Mouse (Mus musculus) hindbrain, embryonic 13.5 days (tissue): ENCODE data around the gene Slc13a5. TPM values are rescaled to one million over a fixed set of nuclear protein-coding genes. Genes with fewer than 3 reads are reported as not detected.

ENCODE experiments used
- ATAC-seq: fragments of 200-750 bp; cut with Nextera tagmentation; 2 replicates; pipeline ENCODE4 v1.8.0; 2017; ENCODE audit warnings: moderate TSS enrichment; ENCODE audit not compliant: low FRiP score
- H3K27ac ChIP-seq: fragments of 300-500 bp; sonication (generic); 2 replicates; pipeline ENCODE4 v1.5.1; 2015; ENCODE audit warnings: inconsistent platforms, mild to moderate bottlenecking, moderate library complexity
- H3K27me3 ChIP-seq: fragments of 300-500 bp; sonication (generic); 2 replicates; pipeline ENCODE4 v1.6.1; 2015; ENCODE audit warnings: mild to moderate bottlenecking, inconsistent platforms
- H3K36me3 ChIP-seq: fragments of 300-500 bp; sonication (generic); 2 replicates; pipeline ENCODE4 v1.6.1; 2015; ENCODE audit warnings: mild to moderate bottlenecking, inconsistent platforms
- H3K4me1 ChIP-seq: fragments of 300-500 bp; sonication (generic); replicated peaks from 2 replicates; pipeline ENCODE4 v1.6.1; 2015; ENCODE audit warnings: inconsistent platforms
- H3K4me2 ChIP-seq: fragments of 300-500 bp; sonication (generic); 2 replicates; pipeline ENCODE4 v1.6.1; 2015; ENCODE audit warnings: inconsistent platforms, mild to moderate bottlenecking, moderate library complexity
- H3K4me3 ChIP-seq: fragments of 300-500 bp; sonication (generic); 2 replicates; pipeline ENCODE4 v1.5.1; 2015; ENCODE audit warnings: mild to moderate bottlenecking, inconsistent platforms
- H3K9ac ChIP-seq: fragments of 300-500 bp; sonication (generic); 2 replicates; pipeline ENCODE4 v1.6.1; 2015; ENCODE audit warnings: mild to moderate bottlenecking, inconsistent platforms
- H3K9me3 ChIP-seq: fragments of 300-500 bp; sonication (generic); 2 replicates; pipeline ENCODE4 v1.6.1; 2016; ENCODE audit warnings: inconsistent platforms
- WGBS: fragments of 180-500 bp; shearing (Covaris S2); methylation state at CpG from one replicate; pipeline ENCODE4 v1.1.7; 2015; 5-methylcytosine and 5-hydroxymethylcytosine counted together
- polyA plus RNA-seq: library from polyadenylated mRNA; unstranded; fragments of >200 nt; fragmentation: Nextera tagmentation; extraction: Ambion mirVana; gene quantifications from 2 replicates; pipeline ENCODE4 v1.2.1, GENCODE M21; 2015

The Slc13a5 gene
- polyA plus RNA-seq, 1 experiment from 2014 or later, result 1.5 TPM

GRCm38 (mm10) chr11:72285971-72286480 is 19.0 kb upstream of the Slc13a5 start:
- no peak for ATAC-seq
- H3K27me3 ChIP-seq, result no peaks in the 10 kb centered on the region
- no peak overlapping the region for H3K4me3 ChIP-seq
- H3K27ac ChIP-seq, result no peak overlapping the region
- 77% methylated on average over 6 of the region's 6 CpGs for WGBS
- no peaks in the 10 kb centered on the region for H3K36me3 ChIP-seq
- no peaks in the 10 kb centered on the region for H3K9me3 ChIP-seq
- H3K9ac ChIP-seq, result no peak overlapping the region
- H3K4me2 ChIP-seq, result no peak overlapping the region
- no peaks in the 10 kb centered on the region for H3K4me1 ChIP-seq

- H3K4me3 ChIP-seq, result no peak overlapping the region
- no peak overlapping the region for H3K4me2 ChIP-seq
- no peak for ATAC-seq
- no peaks in the 10 kb centered on the region for H3K36me3 ChIP-seq
- no peaks in the 10 kb centered on the region for H3K9me3 ChIP-seq
- H3K27me3 ChIP-seq, result no peaks in the 10 kb centered on the region
- H3K9ac ChIP-seq, result no peak overlapping the region
- WGBS, result 83% methylated on average over 14 of the region's 14 CpGs
- no peak overlapping the region for H3K27ac ChIP-seq
- H3K4me1 ChIP-seq, result no peaks in the 10 kb centered on the region
Measured at GRCm38 (mm10) chr11:72284532-72285182, 17.6 kb upstream of the Slc13a5 start.

DNA sequence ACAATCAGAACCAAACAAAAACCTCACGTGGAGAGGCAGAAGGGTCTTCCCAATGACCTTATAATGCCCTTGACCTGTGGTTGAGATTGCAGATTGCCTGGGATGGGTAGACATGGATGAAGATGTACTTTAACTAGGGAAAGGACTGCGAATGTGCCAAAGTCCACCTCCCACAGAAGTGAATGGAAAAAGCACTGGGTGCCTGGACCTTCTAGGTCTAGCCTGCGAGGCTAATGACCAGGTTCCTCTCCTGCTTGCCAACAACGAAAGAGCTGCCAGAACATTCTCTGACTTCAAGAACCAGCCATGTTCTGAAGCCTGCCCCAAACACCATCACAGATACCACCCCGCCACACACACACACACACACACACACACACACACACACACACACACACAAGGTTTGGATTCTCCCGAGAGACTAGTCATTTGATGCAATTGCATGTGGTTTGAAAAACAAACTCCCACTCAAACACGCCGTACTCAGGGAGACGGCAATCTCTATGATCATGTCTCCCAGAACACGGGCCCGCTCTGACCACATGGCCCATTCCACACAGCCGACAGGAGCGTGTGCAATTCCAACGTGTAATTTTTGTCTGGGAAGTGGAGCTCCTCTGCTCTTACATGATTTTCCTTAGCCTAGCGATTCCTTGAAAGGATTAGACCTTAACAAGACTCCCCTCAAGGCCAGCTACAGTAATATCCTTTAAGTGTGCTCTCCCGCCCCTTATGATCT is 16.6 kb upstream of the Slc13a5 start:
- H3K9ac ChIP-seq, result no peak overlapping the region
- H3K4me3 ChIP-seq, result no peak overlapping the region
- H3K36me3 ChIP-seq, result no peaks in the 10 kb centered on the region
- H3K4me1 ChIP-seq, result no peaks in the 10 kb centered on the region
- no peak overlapping the region for H3K27ac ChIP-seq
- no peak for ATAC-seq
- no peaks in the 10 kb centered on the region for H3K9me3 ChIP-seq
- no peak overlapping the region for H3K4me2 ChIP-seq
- no peaks in the 10 kb centered on the region for H3K27me3 ChIP-seq
- WGBS, result 93% methylated on average over 16 of the region's 16 CpGs

- H3K27me3 ChIP-seq, result no peaks in the 10 kb centered on the region
- H3K27ac ChIP-seq, result no peak overlapping the region
- no peak overlapping the region for H3K9ac ChIP-seq
- WGBS, result 73% methylated on average over 5 of the region's 5 CpGs
- H3K4me2 ChIP-seq, result no peak overlapping the region
- ATAC-seq, result no peak
- no peak overlapping the region for H3K4me3 ChIP-seq
- no peaks in the 10 kb centered on the region for H3K36me3 ChIP-seq
- H3K9me3 ChIP-seq, result no peaks in the 10 kb centered on the region
- no peaks in the 10 kb centered on the region for H3K4me1 ChIP-seq
Measured at GRCm38 (mm10) chr11:72281852-72282400, 14.9 kb upstream of the Slc13a5 start.

DNA sequence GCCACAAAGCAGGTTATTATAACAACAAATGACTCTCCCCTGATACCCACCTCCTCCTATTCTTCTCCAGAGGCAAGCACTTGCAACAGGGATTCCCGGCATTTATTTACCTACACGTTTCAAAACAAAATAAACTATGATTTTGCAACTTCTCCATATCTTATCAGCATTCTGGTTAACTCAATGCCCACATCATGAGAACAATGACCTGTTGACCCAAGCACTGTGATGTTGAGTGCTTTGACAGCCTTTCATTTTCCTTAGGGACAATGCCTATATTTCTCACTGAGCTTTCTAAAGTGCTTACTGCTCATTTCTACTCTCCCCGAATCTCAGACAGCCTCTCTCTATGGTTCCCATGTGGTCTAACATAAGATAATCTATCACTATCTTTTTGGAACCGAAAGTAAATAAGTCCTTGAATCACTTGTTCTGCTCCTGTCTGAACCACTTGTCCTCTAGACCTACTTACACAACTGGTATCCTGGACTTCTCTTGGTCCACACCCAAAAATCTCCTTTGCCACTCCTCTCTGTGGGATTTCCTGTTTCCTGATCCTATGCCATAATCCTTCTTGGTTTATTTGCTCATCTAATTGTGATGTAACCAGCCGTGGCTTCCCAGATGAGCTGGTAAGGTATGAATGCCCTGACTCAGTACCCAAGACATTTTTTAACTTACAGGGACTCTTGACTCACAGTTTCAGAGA is 14.3 kb upstream of the Slc13a5 start:
- Histone ChIP-seq H3K9ac (no peak overlapping the region), H3K4me3 (no peak overlapping the region), H3K4me1 (no peaks in the 10 kb centered on the region), H3K27ac (no peak overlapping the region), H3K4me2 (no peak overlapping the region), H3K36me3 (no peaks in the 10 kb centered on the region), H3K9me3 (no peaks in the 10 kb centered on the region), H3K27me3 (no peaks in the 10 kb centered on the region)
- no peak for ATAC-seq
- 89% methylated on average over 5 of the region's 5 CpGs for WGBS

DNA sequence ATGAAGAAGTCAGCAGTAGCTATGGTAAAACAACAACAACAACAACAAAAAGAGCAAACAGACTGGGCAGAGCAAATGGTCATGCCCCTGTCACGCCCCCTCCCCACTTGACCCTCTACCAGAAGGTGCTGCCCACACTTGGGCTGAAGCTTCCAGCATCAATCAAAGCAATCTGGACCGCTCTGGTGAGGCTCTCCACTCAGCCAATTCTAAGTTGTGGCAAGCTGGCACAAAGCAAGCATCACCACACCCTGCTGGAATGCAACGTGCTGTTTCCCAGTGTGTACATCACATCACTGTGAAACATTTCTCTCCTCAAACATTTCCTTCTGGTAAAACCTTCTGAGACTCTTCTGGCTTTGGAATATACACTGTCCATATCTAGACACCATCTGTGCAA is 6.3 kb upstream of the Slc13a5 start:
- Histone ChIP-seq H3K4me1 (no peaks in the 10 kb centered on the region), H3K36me3 (no peaks in the 10 kb centered on the region), H3K9me3 (no peaks in the 10 kb centered on the region), H3K27ac (no peak overlapping the region), H3K27me3 (peaks cover 3% of the 10 kb centered on the region; the same call in 1 of the 2 replicates), H3K4me3 (no peak overlapping the region), H3K4me2 (no peak overlapping the region), H3K9ac (no peak overlapping the region)
- ATAC-seq, result no peak
- WGBS, result 75% methylated on average over 3 of the region's 3 CpGs

DNA sequence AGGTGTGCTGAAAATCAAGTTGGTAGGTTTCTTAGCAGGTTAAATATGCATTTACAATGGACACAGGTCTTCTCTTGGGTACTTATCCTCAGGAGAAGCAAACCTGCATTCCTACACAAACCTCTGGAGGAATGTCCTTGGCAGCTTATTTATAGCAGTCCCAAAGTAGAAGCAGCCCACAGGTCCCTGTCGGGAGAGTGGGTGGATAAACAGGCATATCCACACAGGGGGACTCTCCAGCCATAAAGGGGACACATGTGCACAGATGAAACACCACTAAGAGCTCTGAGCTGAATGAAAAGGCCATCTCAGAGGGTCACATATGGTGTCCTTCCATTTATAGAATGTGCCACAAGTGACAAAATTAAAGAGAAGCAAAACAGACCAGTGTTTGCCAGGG is 4.7 kb upstream of the Slc13a5 start:
- H3K9me3 ChIP-seq, result no peaks in the 10 kb centered on the region
- no peak overlapping the region for H3K27ac ChIP-seq
- no peaks in the 10 kb centered on the region for H3K36me3 ChIP-seq
- H3K4me2 ChIP-seq, result no peak overlapping the region
- ATAC-seq, result no peak
- H3K9ac ChIP-seq, result no peak overlapping the region
- peaks cover 6% of the 10 kb centered on the region for H3K4me1 ChIP-seq
- WGBS, result 79% methylated on average over 1 of the region's 1 CpGs
- no peak overlapping the region for H3K4me3 ChIP-seq
- H3K27me3 ChIP-seq, result peaks cover 19% of the 10 kb centered on the region

DNA sequence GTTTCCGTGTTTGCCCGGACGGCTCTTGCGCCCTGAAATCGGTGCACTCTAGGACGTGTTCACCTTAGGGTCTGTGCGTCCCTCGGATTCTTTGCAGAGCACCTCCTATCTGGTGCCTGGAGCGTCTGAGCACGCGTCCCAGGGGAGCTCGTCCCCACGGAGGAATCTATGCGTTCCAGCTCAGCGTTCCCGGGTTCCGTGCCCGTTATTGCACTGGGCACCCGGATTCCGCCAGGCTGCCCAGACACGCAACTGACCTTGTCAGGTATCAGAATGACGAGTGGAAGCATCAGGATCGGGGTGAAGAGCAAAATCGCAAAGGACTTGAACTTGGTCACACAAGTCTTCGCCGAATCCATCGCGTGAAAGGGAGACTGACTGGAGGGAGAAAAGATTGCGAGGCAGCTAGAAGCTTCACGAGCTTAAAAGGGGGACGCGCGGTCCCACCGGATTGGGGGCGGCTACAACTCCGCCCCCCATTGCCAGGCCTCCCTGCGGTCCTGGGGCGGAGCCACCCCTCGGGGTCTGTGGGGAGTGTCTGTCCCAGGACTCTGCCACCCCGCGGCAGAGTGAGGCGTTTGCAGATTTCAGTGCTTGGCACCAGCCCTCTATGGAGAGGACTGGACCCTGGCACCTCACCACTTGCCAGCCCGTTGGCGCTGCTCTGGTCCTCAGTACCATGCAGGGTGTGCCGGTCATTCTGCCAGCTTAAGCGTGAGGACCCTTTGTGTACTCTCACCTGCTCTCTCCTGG is 639 bp downstream of the Slc13a5 start:
- Histone ChIP-seq H3K9ac (peak overlapping the region; percentile 70), H3K4me1 (peaks cover 21% of the 10 kb centered on the region), H3K27me3 (peaks cover 48% of the 10 kb centered on the region), H3K27ac (no peak overlapping the region), H3K4me3 (peak overlapping the region; percentile 46), H3K36me3 (no peaks in the 10 kb centered on the region), H3K4me2 (peak overlapping the region; percentile 78), H3K9me3 (no peaks in the 10 kb centered on the region)
- WGBS, result 1% methylated on average over 46 of the region's 46 CpGs
- peak; percentile 90 for ATAC-seq

- H3K4me1 ChIP-seq, result peaks cover 21% of the 10 kb centered on the region
- no peak overlapping the region for H3K27ac ChIP-seq
- H3K9me3 ChIP-seq, result no peaks in the 10 kb centered on the region
- H3K36me3 ChIP-seq, result no peaks in the 10 kb centered on the region
- peak overlapping the region; percentile 29; the same call in 1 of the 2 replicates for H3K9ac ChIP-seq
- ATAC-seq, result no peak
- H3K4me3 ChIP-seq, result no peak overlapping the region
- H3K27me3 ChIP-seq, result peaks cover 48% of the 10 kb centered on the region
- peak overlapping the region; percentile 78 for H3K4me2 ChIP-seq
- WGBS, result 7% methylated on average over 11 of the region's 11 CpGs
Measured at GRCm38 (mm10) chr11:72265483-72265882, 1.5 kb downstream of the Slc13a5 start.

DNA sequence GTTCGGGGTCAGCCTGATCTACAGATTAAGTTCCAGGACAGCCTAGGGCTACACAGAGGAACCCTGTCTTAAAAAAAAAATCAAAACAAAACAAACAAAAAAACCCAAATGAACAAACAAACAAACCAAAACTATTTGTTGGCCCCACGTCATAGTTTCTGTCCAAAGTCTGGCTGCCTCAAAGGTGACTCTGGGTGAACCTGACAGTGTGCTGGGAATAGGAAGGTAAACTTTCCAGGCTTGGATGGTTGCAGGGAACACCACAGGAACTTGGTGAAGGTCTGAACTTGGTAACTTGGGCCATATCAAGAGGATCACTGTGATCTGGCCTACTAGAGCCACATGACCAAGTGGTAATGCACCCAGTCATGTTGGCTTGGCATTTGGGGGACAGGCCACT is 10.6 kb downstream of the Slc13a5 start:
- Histone ChIP-seq H3K4me2 (no peak overlapping the region), H3K27me3 (no peaks in the 10 kb centered on the region), H3K36me3 (no peaks in the 10 kb centered on the region), H3K9ac (no peak overlapping the region), H3K4me1 (no peaks in the 10 kb centered on the region), H3K9me3 (no peaks in the 10 kb centered on the region), H3K4me3 (no peak overlapping the region), H3K27ac (no peak overlapping the region)
- no peak for ATAC-seq
- WGBS, result 80% methylated on average over 2 of the region's 2 CpGs

GRCm38 (mm10) chr11:72255629-72256028 is 11.4 kb downstream of the Slc13a5 start:
- WGBS, result 97% methylated on average over 4 of the region's 4 CpGs
- Histone ChIP-seq H3K4me3 (no peak overlapping the region), H3K27ac (no peak overlapping the region), H3K4me2 (no peak overlapping the region), H3K9me3 (no peaks in the 10 kb centered on the region), H3K9ac (no peak overlapping the region), H3K27me3 (no peaks in the 10 kb centered on the region), H3K4me1 (no peaks in the 10 kb centered on the region), H3K36me3 (no peaks in the 10 kb centered on the region)
- no peak for ATAC-seq
